Mouse (Mus musculus) forebrain, embryonic 16.5 days (tissue): ENCODE measurements around the gene Trio. TPM values are rescaled to one million over a fixed set of nuclear protein-coding genes. Genes with fewer than 3 reads are reported as not detected.

ENCODE experiments used
- ATAC-seq: fragments of 200-750 bp; cut with Nextera tagmentation; 2 replicates; pipeline ENCODE4 v1.8.0; 2017; ENCODE audit warnings: mild to moderate bottlenecking, moderate library complexity
- H3K27ac ChIP-seq: fragments of 300-500 bp; sonication (generic); 2 replicates; pipeline ENCODE4 v1.5.1; 2014; ENCODE audit warnings: low read length, control low read depth
- H3K27me3 ChIP-seq: fragments of 300-500 bp; sonication (generic); replicated peaks from 2 replicates; pipeline ENCODE4 v1.6.1; 2014; ENCODE audit warnings: low read length; ENCODE audit not compliant: control insufficient read depth, insufficient read depth
- H3K36me3 ChIP-seq: fragments of 300-500 bp; sonication (generic); 2 replicates; pipeline ENCODE4 v1.6.1; 2014; ENCODE audit not compliant: control insufficient read depth, insufficient read depth
- H3K4me1 ChIP-seq: fragments of 300-500 bp; sonication (generic); replicated peaks from 2 replicates; pipeline ENCODE4 v1.6.1; 2014; ENCODE audit warnings: low read length; ENCODE audit not compliant: control insufficient read depth, insufficient read depth
- H3K4me2 ChIP-seq: fragments of 300-500 bp; sonication (generic); 2 replicates; pipeline ENCODE4 v1.6.1; 2014; ENCODE audit warnings: mild to moderate bottlenecking, low read length, control low read depth
- H3K4me3 ChIP-seq: fragments of 300-500 bp; sonication (generic); replicated peaks from 2 replicates; pipeline ENCODE4 v1.5.1; 2014; ENCODE audit warnings: mild to moderate bottlenecking, low read length, control low read depth
- H3K9ac ChIP-seq: fragments of 300-500 bp; sonication (generic); replicated peaks from 2 replicates; pipeline ENCODE4 v1.6.1; 2014; ENCODE audit warnings: low read depth, low read length, control low read depth
- H3K9me3 ChIP-seq: fragments of 300-500 bp; sonication (generic); 2 replicates; pipeline ENCODE4 v1.6.1; 2016; ENCODE audit warnings: low read length; ENCODE audit not compliant: control insufficient read depth
- WGBS: fragments of 180-500 bp; shearing (Covaris S2); extraction: QIAGEN DNeasy Blood & Tissue Kit; methylation state at CpG from one replicate; pipeline ENCODE4 v1.1.7; 2014; 5-methylcytosine and 5-hydroxymethylcytosine counted together
- polyA plus RNA-seq: library from polyadenylated mRNA; unstranded; fragments of >200 nt; fragmentation: Nextera tagmentation; extraction: Ambion mirVana; gene quantifications from 2 replicates; pipeline ENCODE4 v1.2.1, GENCODE M21; 2015

Gene Trio
- polyA plus RNA-seq, 1 experiment from 2014 or later = 42.6 TPM

DNA sequence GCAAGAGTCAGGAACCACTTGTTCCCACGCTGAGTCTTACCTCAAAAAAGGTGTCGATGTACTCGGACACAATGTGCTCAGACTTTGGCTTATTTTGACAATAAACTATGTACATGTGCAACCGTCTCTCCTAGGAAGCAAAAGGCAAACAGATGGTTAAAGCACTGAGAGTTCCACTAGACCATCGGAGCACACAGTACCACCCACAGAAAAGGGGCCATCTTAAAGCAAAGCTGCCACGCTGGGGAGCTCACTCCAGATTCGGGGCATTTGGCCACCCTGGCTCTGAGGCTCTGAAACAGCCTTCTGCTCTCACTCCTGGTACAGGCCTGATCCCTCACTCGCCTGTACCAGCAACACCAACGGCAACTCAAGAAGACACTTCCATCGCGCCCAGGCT, 269.2 kb downstream of the Trio start:
- no peak overlapping the region for H3K4me2 ChIP-seq
- peaks cover 13% of the 10 kb centered on the region; the same call in 1 of the 2 replicates for H3K4me1 ChIP-seq

DNA sequence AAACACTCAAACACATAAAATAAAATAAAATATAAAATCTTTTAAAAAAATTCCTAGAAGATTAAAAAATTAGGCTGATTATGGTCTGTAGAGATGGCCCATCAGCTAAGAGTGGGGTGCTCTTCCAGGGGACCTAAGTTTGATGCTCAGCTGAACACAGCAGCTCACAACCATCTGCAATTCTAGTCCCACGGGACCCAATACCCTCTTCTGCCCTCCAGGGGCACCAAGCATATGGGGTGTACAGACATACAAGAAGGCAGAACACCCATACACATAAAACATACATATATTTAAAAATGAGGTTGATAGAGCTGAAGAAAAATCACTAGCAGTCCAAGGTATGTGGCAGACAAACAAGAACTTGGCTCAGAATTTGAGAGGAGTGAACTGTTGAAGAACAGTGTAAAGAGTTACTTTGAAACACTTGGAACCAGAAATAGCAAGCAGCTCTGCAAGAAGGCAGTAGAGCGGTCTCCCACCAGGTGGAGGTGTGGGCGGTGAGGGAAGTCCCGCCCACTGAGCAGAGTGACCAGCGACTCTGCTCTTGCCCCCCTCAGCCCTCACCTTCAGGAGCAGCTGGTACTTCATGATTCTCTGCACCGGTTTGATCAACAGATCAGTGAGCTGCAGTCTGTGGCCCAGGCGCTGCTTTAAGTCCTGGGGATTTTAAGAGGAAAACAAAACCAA, 270.9 kb downstream of the Trio start:
- Histone ChIP-seq H3K27ac (no peak overlapping the region), H3K9me3 (no peaks in the 10 kb centered on the region), H3K4me1 (0 out of 2 replicates have a peak, but pooled peaks cover under 1% of the 10 kb centered on the region), H3K27me3 (no peaks in the 10 kb centered on the region), H3K36me3 (peaks cover 19% of the 10 kb centered on the region), H3K9ac (no peak overlapping the region), H3K4me3 (no peak overlapping the region), H3K4me2 (no peak overlapping the region)
- ATAC-seq = no peak
- WGBS = 88% methylated on average over 7 of the region's 7 CpGs

More for the DNA sequence above, 269.2 kb downstream of the Trio start:
- peaks cover 15% of the 10 kb centered on the region for H3K36me3 ChIP-seq
- no peak overlapping the region for H3K4me3 ChIP-seq
- no peaks in the 10 kb centered on the region for H3K9me3 ChIP-seq
- no peak overlapping the region for H3K9ac ChIP-seq
- H3K27ac ChIP-seq = no peak overlapping the region
- no peak for ATAC-seq
- 94% methylated on average over 11 of the region's 11 CpGs for WGBS
- H3K27me3 ChIP-seq = no peaks in the 10 kb centered on the region

DNA sequence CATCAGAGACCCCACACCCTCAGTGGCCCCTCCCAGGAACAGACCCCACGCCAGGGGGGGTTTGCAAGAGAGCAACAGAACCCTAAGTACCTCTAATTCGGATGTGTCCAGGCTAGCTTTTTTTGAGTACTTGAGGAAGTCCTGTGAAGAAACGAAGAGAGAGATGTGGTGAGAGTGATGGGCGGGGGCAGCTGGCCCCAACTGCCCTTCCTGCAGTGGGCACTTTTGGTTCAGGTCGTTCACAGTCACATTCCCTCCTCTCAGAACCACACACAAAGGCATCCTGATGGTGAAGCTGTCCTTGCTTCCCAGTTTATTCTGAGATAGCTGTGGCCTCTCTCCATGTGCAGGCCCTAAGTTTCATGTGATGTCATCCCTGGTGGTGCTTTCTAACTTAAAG, 271.7 kb downstream of the Trio start:
- H3K27ac ChIP-seq = no peak overlapping the region
- no peak overlapping the region for H3K4me3 ChIP-seq
- no peaks in the 10 kb centered on the region for H3K4me1 ChIP-seq
- 76% methylated on average over 5 of the region's 5 CpGs for WGBS
- no peak overlapping the region for H3K4me2 ChIP-seq
- no peaks in the 10 kb centered on the region for H3K27me3 ChIP-seq
- H3K9ac ChIP-seq = no peak overlapping the region
- H3K36me3 ChIP-seq = peaks cover 25% of the 10 kb centered on the region
- ATAC-seq = no peak
- no peaks in the 10 kb centered on the region for H3K9me3 ChIP-seq

DNA sequence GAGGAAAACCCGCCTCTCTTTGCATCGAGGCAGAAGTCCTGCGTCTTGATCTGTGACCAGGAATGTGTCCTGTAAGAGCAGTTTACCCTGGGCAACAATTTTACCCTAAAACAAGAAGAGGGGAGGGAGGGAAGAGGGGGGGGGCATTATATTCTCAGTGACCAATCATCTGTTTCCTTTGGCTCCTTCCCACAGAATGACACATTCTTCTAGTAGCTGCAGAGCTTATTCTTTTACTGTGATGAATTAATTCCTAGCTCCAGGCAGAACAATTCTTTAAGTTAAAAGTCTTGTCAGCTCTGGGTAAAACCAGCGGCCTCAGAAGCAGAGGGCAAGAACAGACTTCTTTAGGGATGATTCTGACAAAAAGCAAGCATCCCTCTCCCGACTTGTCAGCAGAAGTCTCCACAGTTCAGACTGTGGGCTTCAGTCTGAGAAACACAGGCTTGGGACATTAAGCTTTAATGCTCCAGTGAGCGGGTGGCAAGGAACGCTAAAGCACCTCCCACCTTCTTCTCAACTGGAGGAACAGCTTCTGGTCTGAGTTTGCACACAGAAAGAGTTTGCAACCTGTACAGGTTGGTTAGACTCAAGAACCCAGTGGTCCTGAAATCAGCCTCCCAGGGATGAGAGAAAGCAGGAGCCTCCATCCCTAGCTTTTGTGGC, 272.8 kb downstream of the Trio start:
- no peaks in the 10 kb centered on the region for H3K9me3 ChIP-seq
- no peak overlapping the region for H3K4me2 ChIP-seq
- no peaks in the 10 kb centered on the region for H3K4me1 ChIP-seq
- H3K4me3 ChIP-seq = no peak overlapping the region
- 29% methylated on average over 7 of the region's 7 CpGs for WGBS
- peaks cover 28% of the 10 kb centered on the region for H3K36me3 ChIP-seq
- no peak for ATAC-seq
- H3K27ac ChIP-seq = no peak overlapping the region
- H3K27me3 ChIP-seq = no peaks in the 10 kb centered on the region
- no peak overlapping the region for H3K9ac ChIP-seq

DNA sequence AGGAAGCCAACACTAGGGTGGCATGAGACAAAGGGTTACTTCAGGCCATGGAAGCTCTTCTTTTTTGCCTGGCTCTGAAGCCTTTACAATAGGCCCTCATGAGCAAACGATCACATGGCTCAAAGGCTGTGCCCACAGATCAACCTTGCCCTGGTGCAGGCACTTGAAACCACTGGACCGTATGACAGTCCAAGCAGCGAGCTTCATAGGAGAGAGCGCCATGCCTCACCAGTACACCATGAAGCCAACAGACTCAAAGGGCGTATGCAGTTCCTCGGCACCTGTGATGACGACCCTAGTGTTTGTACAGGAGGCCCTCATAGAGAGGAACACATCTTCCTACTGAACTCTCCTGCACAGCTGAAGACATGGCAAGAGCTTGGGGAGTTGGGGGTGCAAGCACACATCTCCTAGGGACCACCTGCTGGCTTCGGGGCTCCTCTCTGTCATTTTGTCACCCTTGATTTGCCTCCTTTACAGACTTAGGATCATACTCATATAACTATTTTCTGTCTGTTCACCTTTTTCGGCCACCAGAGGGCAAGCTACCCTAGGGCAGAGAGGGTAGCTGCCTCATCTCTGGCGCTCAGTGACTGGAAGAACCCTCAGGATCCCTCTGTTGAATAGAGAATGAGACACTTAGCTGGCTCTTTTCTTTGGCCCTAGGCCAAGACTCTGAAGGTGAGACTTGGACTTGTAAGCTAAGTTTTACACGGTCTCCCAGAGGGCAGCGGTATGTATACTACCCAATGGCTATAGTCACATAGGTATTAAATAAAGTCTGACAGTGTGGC, 273.8 kb downstream of the Trio start:
- WGBS = 69% methylated on average over 12 of the region's 12 CpGs
- no peak overlapping the region for H3K4me3 ChIP-seq
- H3K27ac ChIP-seq = no peak overlapping the region
- H3K36me3 ChIP-seq = peaks cover 34% of the 10 kb centered on the region
- ATAC-seq = peak; percentile 61
- no peaks in the 10 kb centered on the region for H3K4me1 ChIP-seq
- H3K9ac ChIP-seq = no peak overlapping the region
- no peaks in the 10 kb centered on the region for H3K27me3 ChIP-seq
- no peaks in the 10 kb centered on the region for H3K9me3 ChIP-seq
- H3K4me2 ChIP-seq = no peak overlapping the region

DNA sequence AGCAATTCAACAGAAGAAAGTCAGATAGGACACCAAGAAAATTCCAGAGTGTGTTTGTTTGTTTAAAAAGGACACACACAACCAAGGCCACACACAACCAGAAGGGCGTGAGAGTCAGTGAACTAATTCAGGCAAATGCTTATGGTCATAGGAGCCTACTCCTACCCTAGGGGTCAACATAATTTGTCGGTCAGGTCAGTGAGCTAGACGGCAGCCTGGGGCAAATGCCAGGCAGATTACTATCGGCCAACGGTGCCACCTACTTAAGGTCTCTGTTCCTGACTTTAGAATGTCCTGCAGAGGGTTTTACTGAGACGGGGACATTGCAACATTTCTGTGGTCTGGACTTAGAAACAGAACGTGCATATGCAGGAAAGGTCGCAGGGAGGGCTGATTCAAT, 276.9 kb downstream of the Trio start:
- Histone ChIP-seq H3K4me2 (no peak overlapping the region), H3K9me3 (no peaks in the 10 kb centered on the region), H3K36me3 (peaks cover 29% of the 10 kb centered on the region), H3K9ac (no peak overlapping the region), H3K4me3 (no peak overlapping the region), H3K27me3 (no peaks in the 10 kb centered on the region), H3K4me1 (no peaks in the 10 kb centered on the region), H3K27ac (no peak overlapping the region)
- no peak for ATAC-seq
- WGBS = 93% methylated on average over 8 of the region's 8 CpGs

DNA sequence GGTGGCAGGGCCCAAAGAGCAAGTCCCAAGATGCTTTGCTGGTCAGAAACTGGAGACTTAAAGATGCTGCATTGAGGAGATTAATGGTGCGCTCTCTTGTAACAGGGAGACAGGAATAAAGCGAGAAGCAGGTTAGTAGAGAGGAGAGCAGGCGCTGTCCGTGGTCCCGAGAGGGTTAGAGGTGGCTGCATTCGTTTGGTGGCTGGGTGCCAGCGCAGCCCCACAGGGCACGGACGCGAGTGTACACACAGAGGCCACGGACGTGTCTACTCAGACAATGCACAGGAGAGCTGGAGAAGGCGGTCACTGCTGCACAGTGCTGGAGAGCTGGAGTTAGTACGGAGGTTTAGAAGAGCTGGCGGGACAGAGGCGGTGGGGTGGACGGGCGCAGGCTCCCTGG, 278.1 kb downstream of the Trio start:
- Histone ChIP-seq H3K27me3 (no peaks in the 10 kb centered on the region), H3K36me3 (peaks cover 31% of the 10 kb centered on the region), H3K27ac (no peak overlapping the region), H3K9me3 (no peaks in the 10 kb centered on the region), H3K4me3 (no peak overlapping the region), H3K9ac (no peak overlapping the region), H3K4me2 (no peak overlapping the region), H3K4me1 (no peaks in the 10 kb centered on the region)
- ATAC-seq = no peak
- WGBS = 89% methylated on average over 18 of the region's 18 CpGs

DNA sequence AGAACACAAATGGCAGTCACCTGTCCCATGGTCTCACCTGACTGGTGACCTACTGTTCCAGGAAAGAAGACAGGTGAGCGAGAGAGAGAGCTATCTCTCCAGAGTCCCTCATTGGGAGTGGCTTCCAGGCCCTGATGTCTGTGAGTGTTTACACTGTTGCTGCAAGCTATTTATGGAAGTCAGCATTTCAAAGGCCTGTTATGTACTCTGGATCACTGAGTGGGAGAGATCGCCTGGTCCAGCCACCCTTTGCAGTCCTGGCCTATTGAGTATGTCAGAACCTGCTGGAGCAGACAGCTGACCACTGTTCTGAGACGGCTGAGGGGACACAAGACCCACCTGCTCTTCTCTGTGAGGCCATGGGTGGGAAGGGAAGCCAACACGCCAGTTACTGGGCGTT, 280.7 kb downstream of the Trio start:
- H3K4me3 ChIP-seq = no peak overlapping the region
- H3K27me3 ChIP-seq = no peaks in the 10 kb centered on the region
- peaks cover 42% of the 10 kb centered on the region for H3K36me3 ChIP-seq
- no peak overlapping the region for H3K27ac ChIP-seq
- no peak overlapping the region for H3K9ac ChIP-seq
- H3K4me2 ChIP-seq = no peak overlapping the region
- no peak for ATAC-seq
- no peaks in the 10 kb centered on the region for H3K9me3 ChIP-seq
- no peaks in the 10 kb centered on the region for H3K4me1 ChIP-seq
- WGBS = 87% methylated on average over 5 of the region's 5 CpGs

DNA sequence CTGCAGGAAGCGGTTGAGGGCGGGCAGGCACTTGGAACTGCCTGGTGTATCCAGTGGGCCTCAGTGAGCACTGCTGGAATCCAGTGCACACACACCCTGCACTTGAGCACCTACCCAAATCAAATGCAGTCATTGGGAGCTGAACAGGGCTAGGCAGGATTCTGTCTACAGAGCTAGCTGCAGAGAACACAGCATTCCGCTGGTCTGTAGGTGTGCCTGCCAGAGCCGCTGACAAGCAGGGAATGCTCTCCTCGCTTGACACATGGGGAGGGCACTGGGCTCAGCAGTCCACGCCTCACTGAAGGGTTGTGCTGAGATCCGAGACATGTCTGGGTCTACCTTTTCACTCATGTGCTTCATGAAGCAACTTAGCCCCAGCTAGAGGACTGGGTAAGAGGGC, 285.6 kb downstream of the Trio start:
- H3K4me3 ChIP-seq = no peak overlapping the region
- H3K27ac ChIP-seq = no peak overlapping the region
- no peak for ATAC-seq
- 92% methylated on average over 7 of the region's 7 CpGs for WGBS
- H3K4me2 ChIP-seq = no peak overlapping the region
- H3K9me3 ChIP-seq = no peaks in the 10 kb centered on the region
- H3K27me3 ChIP-seq = no peaks in the 10 kb centered on the region
- peaks cover 36% of the 10 kb centered on the region for H3K36me3 ChIP-seq
- H3K9ac ChIP-seq = no peak overlapping the region
- H3K4me1 ChIP-seq = no peaks in the 10 kb centered on the region
